Mouse (Mus musculus): ENCODE data around the gene Ccdc28b. TPM values are rescaled to one million over a fixed set of nuclear protein-coding genes. Genes with fewer than 3 reads are reported as not detected.

Ccdc28b gene
- 19.8 and 23.7 TPM in 2 replicates for polyA plus RNA-seq (2012; ENCODE audit: low replicate concordance)

DNA sequence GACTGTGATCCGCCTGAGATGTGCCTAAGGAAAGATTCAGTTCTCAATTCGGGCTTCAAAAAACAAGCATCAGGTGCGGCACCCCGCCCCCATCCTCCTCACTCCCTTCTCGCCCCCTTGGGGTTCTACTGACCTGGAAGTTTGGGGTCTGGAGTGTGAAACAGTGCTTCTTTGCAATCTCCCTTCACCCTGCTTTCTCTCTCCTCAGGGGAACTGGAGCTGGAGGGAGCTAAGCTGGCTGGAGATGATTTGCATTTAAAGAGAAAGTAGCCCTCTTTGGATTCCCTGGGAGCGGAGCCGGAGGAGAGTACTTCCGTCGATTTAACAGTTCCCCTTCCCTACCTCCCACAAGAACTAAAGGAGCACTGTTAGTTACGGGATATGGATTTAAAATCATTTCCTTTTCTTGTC, at the start of gene Ccdc28b:
Ccdc28b (minus strand) TSS at position 267 of the 411 bp plus-strand sequence.

DNA sequence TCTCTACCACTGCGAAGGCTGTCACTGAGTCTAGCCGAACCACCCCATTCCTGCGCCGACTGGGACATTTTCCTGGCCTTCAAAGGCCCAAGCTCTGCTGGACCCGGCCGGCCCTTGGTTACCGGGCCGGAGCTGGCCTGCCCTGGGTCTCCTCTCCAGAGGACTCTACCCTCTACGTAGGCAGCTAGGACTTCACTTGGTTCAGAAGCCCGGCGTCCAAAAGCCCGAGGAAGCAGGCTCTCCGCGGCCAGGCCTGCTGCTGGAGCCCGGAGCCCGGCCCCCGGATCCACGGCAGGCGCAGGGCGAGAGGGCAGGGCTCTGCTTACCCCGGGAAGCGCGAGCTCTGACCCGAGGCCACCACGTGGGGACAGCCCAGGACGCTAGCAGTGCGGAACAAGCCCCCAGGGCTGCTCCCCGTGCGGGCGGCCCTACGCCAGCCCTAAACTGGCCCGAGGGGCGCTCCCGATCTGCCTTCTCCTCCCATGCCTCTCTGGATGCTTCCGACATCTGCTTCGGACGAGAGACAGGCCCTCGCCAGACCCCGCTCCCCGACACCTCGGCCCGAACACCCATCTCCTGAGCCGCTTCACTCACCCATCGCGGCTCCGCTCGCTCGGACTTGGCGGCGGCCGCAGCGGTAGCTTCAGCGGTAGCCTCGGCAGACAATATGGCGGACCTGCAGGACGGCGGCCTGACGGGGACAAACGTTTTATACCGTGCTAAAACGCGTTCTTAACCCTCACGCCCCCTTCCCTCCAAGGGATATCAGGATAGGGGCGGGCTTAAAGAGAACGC, 48.5 kb upstream of the Ccdc28b start, which contains the start of gene Kpna6:
Kpna6 (minus strand) TSS at position 685 of the 795 bp plus-strand sequence.

DNA sequence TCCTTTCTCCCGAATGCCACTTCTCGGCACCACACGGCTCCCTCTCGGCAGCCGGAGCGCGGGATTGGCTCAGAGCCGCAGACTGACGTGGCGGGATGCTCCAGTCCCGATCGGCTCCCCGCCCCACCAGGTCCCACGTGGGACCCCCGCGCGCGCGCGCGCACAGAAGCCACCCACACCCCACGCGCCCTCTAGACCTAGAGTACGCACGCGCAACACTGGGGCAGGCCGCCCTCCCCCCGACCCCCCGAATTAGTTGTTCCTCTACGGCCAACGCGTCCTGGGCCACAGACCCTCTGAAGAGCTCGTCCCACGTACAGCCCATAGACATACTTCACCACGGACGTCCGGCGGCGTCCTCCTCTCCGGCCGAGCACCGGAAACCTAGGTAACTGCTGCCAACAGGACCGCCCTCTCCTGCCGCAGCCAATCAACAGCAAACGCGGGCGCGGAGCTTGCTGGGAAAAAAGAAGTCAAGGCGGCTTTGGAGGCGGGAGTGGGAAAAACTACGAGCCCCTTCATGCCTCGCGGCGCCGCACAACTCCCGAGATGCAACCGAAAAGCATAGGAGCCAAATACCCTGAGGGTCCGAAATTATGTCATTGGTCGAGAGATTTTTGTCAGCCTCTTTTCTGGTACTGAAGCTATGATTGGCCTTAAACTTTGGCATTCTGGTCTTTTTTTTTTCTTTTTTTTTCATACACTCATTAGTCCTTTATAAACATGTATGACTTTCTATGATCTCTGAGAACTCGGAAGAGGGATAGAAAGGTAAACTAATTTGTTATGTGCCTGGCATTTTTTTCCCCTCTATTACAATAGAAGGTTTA, 17.1 kb upstream of the Ccdc28b start, which contains the start of gene Txlna:
Txlna (minus strand) TSS at position 428 of the 830 bp plus-strand sequence.

DNA sequence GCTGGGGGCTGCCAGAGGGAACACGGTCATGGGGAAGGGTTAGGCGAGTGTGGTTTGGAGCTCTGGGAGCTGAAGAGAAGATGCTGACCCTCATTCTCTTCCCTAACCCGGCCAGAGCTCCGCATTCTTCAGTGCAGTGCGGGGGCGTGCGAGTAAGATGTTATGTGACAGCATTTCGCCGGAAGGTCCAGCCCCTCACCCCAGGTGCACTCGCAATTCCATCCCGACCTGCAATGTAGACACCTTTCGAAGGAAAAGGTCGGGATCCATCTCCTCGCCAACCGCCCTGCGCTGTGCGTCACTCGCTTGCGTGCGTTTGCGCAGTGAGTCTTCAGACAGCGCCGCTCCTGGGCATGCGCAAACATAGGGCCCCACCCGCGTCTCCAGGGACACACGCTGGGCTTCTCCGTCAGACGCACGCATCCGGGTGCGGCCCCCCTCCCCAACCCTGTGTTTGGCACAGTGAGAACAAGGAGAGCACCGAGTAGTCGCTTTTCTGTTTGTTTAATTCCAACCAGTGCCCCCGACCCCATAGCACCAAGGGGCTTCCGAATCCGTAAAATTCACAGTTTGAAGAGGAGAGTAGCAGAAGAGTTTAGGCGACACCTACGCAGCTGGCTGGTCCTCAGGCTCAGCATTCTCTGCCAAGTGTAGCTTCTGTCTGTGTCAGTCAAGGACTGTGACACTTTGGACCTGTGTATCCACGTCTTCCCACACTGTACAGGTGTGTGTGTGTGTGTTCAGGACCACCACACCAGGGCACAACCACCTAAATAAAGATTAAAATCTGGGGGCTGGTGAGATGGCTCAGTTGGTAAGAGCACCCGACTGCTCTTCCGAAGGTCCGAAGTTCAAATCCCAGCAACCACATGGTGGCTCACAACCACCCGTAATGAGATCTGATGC, 4.7 kb downstream of the Ccdc28b start, which contains the start of gene Iqcc:
Iqcc (minus strand) TSS at position 314 of the 906 bp plus-strand sequence.

DNA sequence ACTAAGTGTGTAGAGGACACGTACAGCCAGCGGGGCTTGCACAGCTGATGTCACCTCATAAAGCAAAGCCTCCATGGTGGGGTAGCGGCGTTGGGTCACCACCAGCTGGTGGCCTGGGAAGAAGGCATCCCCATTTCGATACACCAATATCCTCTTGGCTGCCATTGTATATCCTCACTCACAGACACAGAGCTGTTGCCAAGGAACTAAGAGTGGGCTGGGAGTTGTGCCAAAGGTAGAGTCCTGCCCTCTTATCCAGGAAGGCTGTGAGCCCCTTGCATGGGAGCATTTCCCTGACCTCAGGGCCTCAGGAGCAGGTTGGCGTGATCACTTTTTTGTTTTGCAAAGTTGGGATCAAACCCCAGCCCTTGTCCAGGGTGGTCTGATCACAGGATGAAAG, 9.7 kb downstream of the Ccdc28b start, which contains the start of gene Dcdc2b:
Dcdc2b (minus strand) TSS at position 165 of the 400 bp plus-strand sequence.

DNA sequence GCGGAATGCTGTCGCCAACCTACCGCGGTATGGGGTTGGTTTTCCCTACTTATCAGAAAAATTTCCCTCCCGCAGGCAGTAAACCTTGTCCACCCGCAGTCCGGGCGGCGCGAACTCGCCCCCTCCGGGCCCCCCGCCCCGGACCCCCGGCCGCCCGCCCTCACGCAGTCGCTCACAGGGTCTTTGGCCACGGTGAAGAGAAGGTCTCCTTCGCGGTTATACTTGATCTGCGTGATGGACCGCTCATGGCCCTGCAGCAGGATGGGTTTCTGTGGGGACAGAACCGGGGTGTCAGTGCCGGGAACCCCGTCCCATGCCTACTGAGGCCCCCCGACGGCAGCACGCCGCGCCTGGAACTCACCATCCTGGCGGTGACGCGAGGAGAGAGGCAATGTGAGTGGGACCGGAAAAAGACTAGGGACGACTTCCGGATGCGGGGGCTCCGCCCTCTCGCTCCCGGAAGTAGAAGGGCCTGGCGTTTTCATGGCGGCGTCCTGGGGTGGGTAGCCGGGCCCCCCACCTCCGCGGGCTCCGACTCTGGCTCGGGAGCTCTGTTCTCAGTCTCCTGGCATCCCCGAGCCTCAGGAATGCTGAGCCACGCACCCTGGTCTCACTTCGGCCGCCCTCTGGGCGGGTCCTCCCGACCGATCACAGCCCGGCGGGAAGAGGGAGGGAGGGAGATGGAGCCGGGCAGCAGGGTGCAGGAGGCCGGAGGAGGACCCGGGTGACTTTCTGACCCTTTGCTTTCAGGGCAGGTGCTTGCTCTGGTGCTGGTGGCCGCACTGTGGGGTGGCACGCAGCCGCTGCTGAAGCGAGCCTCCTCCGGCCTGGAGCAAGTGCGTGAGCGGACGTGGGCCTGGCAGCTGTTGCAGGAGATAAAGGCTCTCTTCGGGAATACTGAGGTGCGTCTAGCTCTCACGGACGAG, 23.3 kb downstream of the Ccdc28b start, which contains the start of the genes Eif3i and Tmem234:
Eif3i (minus strand) TSS at position 416 of the 926 bp plus-strand sequence.
Tmem234 (plus strand) TSS at position 436 of the 926 bp plus-strand sequence.

DNA sequence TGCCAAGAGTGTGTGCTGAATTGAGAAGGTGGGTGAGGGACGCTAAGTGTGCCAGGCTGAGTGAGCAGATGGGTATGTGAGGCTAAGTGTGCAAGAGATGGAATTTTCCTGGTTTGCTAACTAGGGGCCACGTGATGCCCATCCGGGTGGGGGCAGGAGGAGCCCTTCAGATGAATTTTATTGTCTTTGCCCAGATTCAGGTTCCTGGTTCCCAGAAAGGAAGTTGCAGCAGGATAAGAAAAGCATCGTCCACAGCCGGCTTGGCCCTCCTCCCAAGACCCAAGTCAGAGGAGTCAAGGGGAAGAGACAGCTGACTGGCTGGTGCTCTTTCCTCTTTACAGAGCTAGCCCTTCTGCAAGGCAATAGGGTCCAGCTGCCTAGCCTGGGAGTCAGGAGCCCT, 45.3 kb downstream of the Ccdc28b start, which contains the start of gene Fam167b:
Fam167b (minus strand) TSS at position 84 of the 400 bp plus-strand sequence.

DNA sequence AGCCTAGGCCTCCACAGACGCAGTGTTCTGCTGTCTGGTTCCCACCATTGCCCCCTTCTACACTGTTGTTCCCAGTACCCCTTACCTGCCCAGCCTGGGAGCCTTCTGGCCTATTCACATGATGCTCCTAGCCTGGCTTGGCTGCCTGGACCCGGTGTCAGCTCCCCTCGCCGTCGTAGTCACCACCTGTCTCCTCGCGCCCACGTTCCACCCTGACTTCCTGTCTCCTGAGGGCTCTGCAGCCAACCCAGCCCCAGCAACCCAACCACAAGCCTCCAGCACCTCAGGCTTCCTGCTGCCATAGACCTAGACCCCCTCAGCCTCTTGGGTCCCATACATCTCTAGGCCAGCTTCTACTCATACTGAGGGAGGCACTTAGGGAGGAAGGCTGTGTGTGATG, 50.3 kb downstream of the Ccdc28b start, which contains the start of gene Lck:
Lck (minus strand) TSS at position 212 of the 400 bp plus-strand sequence.

Other genes with a start within 250 kb of the Ccdc28b start
- gene Zbtb8a, start 245.8 kb downstream of the Ccdc28b start, polyA plus RNA-seq (2012; ENCODE audit: low replicate concordance) = 1.7 and 4.1 TPM in 2 replicates
- gene Zbtb8b, start 183.1 kb downstream of the Ccdc28b start, polyA plus RNA-seq (2012; ENCODE audit: low replicate concordance) = not detected in 2 replicates
- gene Bsdc1, start 162.4 kb downstream of the Ccdc28b start, polyA plus RNA-seq (2012; ENCODE audit: low replicate concordance) = 27.6 and 91.6 TPM in 2 replicates
- gene Tssk3, start 132.9 kb downstream of the Ccdc28b start, polyA plus RNA-seq (2012; ENCODE audit: low replicate concordance) = 0.17 TPM in 1 of 2 replicates, not detected in the other
- 0.59 and 1.1 TPM in 2 replicates for gene Fam229a, start 132.8 kb downstream of the Ccdc28b start, polyA plus RNA-seq (2012; ENCODE audit: low replicate concordance)
- 71.7 and 221 TPM in 2 replicates for gene Marcksl1, start 110.4 kb downstream of the Ccdc28b start, polyA plus RNA-seq (2012; ENCODE audit: low replicate concordance)
- gene Hdac1, start 81.2 kb downstream of the Ccdc28b start, polyA plus RNA-seq (2012; ENCODE audit: low replicate concordance) = 26.7 and 62.4 TPM in 2 replicates
- 158 and 171 TPM in 2 replicates for gene Lck, start 50.3 kb downstream of the Ccdc28b start, polyA plus RNA-seq (2012; ENCODE audit: low replicate concordance)
- gene Fam167b, start 45.4 kb downstream of the Ccdc28b start, polyA plus RNA-seq (2012; ENCODE audit: low replicate concordance) = 0.84 and 2.4 TPM in 2 replicates
- 28.9 and 92.5 TPM in 2 replicates for gene Eif3i, start 23.3 kb downstream of the Ccdc28b start, polyA plus RNA-seq (2012; ENCODE audit: low replicate concordance)
- gene Tmem234, start 23.3 kb downstream of the Ccdc28b start, polyA plus RNA-seq (2012; ENCODE audit: low replicate concordance) = 213 and 249 TPM in 2 replicates
- 1.1 TPM in 1 of 2 replicates, not detected in the other for gene Dcdc2b, start 9.7 kb downstream of the Ccdc28b start, polyA plus RNA-seq (2012; ENCODE audit: low replicate concordance)
- gene Iqcc, start 4.8 kb downstream of the Ccdc28b start, polyA plus RNA-seq (2012; ENCODE audit: low replicate concordance) = 5.9 and 11.8 TPM in 2 replicates
- 39.5 and 49.1 TPM in 2 replicates for gene Txlna, start 17.1 kb upstream of the Ccdc28b start, polyA plus RNA-seq (2012; ENCODE audit: low replicate concordance)
- 8.8 and 19.4 TPM in 2 replicates for gene Kpna6, start 48.8 kb upstream of the Ccdc28b start, polyA plus RNA-seq (2012; ENCODE audit: low replicate concordance)
- 25.7 and 36.1 TPM in 2 replicates for gene Tmem39b, start 72.9 kb upstream of the Ccdc28b start, polyA plus RNA-seq (2012; ENCODE audit: low replicate concordance)
- 142 and 180 TPM in 2 replicates for gene Khdrbs1, start 118.4 kb upstream of the Ccdc28b start, polyA plus RNA-seq (2012; ENCODE audit: low replicate concordance)
- 51.2 and 80.2 TPM in 2 replicates for gene Ptp4a2, start 187.3 kb upstream of the Ccdc28b start, polyA plus RNA-seq (2012; ENCODE audit: low replicate concordance)

All from hematopoietic multipotent progenitor cell, adult 10-12 weeks (in vitro differentiated cells).